Mouse (Mus musculus) CH12.LX (cell line): ENCODE measurements around the gene Pex7. TPM values are rescaled to one million over a fixed set of nuclear protein-coding genes. Genes with fewer than 3 reads are reported as not detected.

Experiments
- DNase-seq: peaks from one replicate; pipeline ENCODE4 v3.0.0-alpha.2; 2013; ENCODE audit errors: extremely low read depth
- H3K27ac ChIP-seq: 2 replicates; pipeline ENCODE4 v1.5.1; 2012; ENCODE audit warnings: low read depth, mild to moderate bottlenecking, control low read depth, moderate library complexity; ENCODE audit not compliant: insufficient read depth
- H3K27me3 ChIP-seq: replicated peaks from 2 replicates; pipeline ENCODE3; 2012; ENCODE audit warnings: inconsistent platforms
- H3K36me3 ChIP-seq, 2 experiments: replicated peaks in 1 of 2; 2 replicates each; pipeline versions ENCODE3 to v1.6.1; 2012; ENCODE audit warnings: inconsistent platforms in 1 of 2, low read length in 1 of 2, mild to moderate bottlenecking in 1 of 2, mixed read lengths in 1 of 2, moderate library complexity in 1 of 2; ENCODE audit not compliant: control insufficient read depth in 1 of 2, insufficient read depth in 1 of 2
- H3K4me1 ChIP-seq, 2 experiments: 2 replicates each; pipeline ENCODE4 v1.6.1; 2012; ENCODE audit warnings: inconsistent platforms in 1 of 2, moderate library complexity in 1 of 2; ENCODE audit not compliant: insufficient read depth in 2 of 2, control insufficient read depth in 1 of 2
- H3K4me2 ChIP-seq: 2 replicates; pipeline ENCODE4 v1.6.1; 2012; ENCODE audit warnings: low read depth, mild to moderate bottlenecking, control low read depth; ENCODE audit not compliant: poor library complexity, insufficient read depth, severe bottlenecking
- H3K4me3 ChIP-seq, 3 experiments: fragments of 150-350 bp in 1 of 3; sonication (generic) in 1 of 3; replicated peaks in 1 of 3; 2 replicates each; pipeline versions ENCODE3 to v1.5.1; 2011 to 2012; ENCODE audit warnings: low read depth in 2 of 3, low read length in 2 of 3, mild to moderate bottlenecking in 2 of 3, moderate library complexity in 2 of 3, control low read depth in 1 of 3, improper control_type of control experiment in 1 of 3, inconsistent platforms in 1 of 3, mixed read lengths in 1 of 3; ENCODE audit not compliant: poor library complexity in 1 of 3
- H3K79me2 ChIP-seq: replicated peaks from 2 replicates; pipeline ENCODE4 v1.6.1; 2012; ENCODE audit warnings: mild to moderate bottlenecking, moderate library complexity; ENCODE audit not compliant: control insufficient read depth, poor library complexity, insufficient read depth, severe bottlenecking; ENCODE audit errors: extremely low read depth
- H3K9ac ChIP-seq: 2 replicates; pipeline ENCODE4 v1.6.1; 2012; ENCODE audit warnings: low read depth, mild to moderate bottlenecking, control low read depth, moderate library complexity; ENCODE audit not compliant: insufficient read depth
- H3K9me3 ChIP-seq: replicated peaks from 2 replicates; pipeline ENCODE3; 2012; ENCODE audit warnings: low read length, inconsistent platforms, mixed read lengths
- CHD1 ChIP-seq: IDR thresholded peaks from 2 replicates; pipeline ENCODE4 v1.6.1; 2012; ENCODE audit warnings: low read depth, low read length, improper control_type of control experiment, inconsistent platforms
- CHD2 ChIP-seq: IDR thresholded peaks from 2 replicates; pipeline ENCODE4 v1.6.1; 2011; ENCODE audit warnings: low read length, improper control_type of control experiment
- EP300 ChIP-seq: IDR thresholded peaks from 2 replicates; pipeline ENCODE4 v1.6.1; 2011; ENCODE audit warnings: low read length, improper control_type of control experiment
- ETS1 ChIP-seq: conservative IDR thresholded peaks from 2 replicates; pipeline ENCODE4 v1.6.1; 2012; ENCODE audit warnings: low read depth, mild to moderate bottlenecking, inconsistent platforms, low read length, improper control_type of control experiment, moderate library complexity
- GABPA ChIP-seq: IDR thresholded peaks from 2 replicates; pipeline ENCODE4 v1.6.1; 2012; ENCODE audit warnings: low read depth, low read length, improper control_type of control experiment, inconsistent platforms; ENCODE audit not compliant: insufficient replicate concordance
- IRF4 ChIP-seq: IDR thresholded peaks from 2 replicates; pipeline ENCODE4 v1.6.1; 2014; ENCODE audit warnings: low read depth, mild to moderate bottlenecking, inconsistent platforms, low read length, improper control_type of control experiment
- KAT2A ChIP-seq: IDR thresholded peaks from 2 replicates; pipeline ENCODE4 v1.6.1; 2012; ENCODE audit warnings: low read length, improper control_type of control experiment, inconsistent platforms; ENCODE audit not compliant: insufficient replicate concordance
- MAFK ChIP-seq: IDR thresholded peaks from 2 replicates; pipeline ENCODE4 v1.6.1; 2011; ENCODE audit warnings: low read length, improper control_type of control experiment; ENCODE audit not compliant: insufficient replicate concordance
- MEF2A ChIP-seq: IDR thresholded peaks from 2 replicates; pipeline ENCODE4 v1.6.1; 2014; ENCODE audit warnings: low read depth, mild to moderate bottlenecking, inconsistent platforms, low read length, improper control_type of control experiment, borderline replicate concordance
- MXI1 ChIP-seq: IDR thresholded peaks from 2 replicates; pipeline ENCODE4 v1.6.1; 2011; ENCODE audit warnings: mild to moderate bottlenecking, low read depth, low read length, improper control_type of control experiment
- MYC ChIP-seq: IDR thresholded peaks from 2 replicates; pipeline ENCODE4 v1.6.1; 2011; ENCODE audit warnings: low read depth, mild to moderate bottlenecking, improper control_type of control experiment, low read length
- NELFE ChIP-seq: IDR thresholded peaks from 2 replicates; pipeline ENCODE4 v1.6.1; 2011; ENCODE audit warnings: low read depth, low read length, improper control_type of control experiment
- NRF1 ChIP-seq: IDR thresholded peaks from 2 replicates; pipeline ENCODE4 v1.6.1; 2014; ENCODE audit warnings: low read depth, mild to moderate bottlenecking, inconsistent platforms, low read length, improper control_type of control experiment, moderate library complexity
- PAX5 ChIP-seq: IDR thresholded peaks from 2 replicates; pipeline ENCODE4 v1.6.1; 2012; ENCODE audit warnings: low read length, inconsistent platforms, mixed read lengths
- POLR2A ChIP-seq: IDR thresholded peaks from 2 replicates; pipeline ENCODE4 v1.6.1; 2011; ENCODE audit warnings: low read depth, mild to moderate bottlenecking, improper control_type of control experiment, low read length
- POLR2AphosphoS2 ChIP-seq: IDR thresholded peaks from 2 replicates; pipeline ENCODE4 v1.6.1; 2011; ENCODE audit warnings: low read depth, low read length, improper control_type of control experiment
- RCOR1 ChIP-seq: conservative IDR thresholded peaks from 2 replicates; pipeline ENCODE4 v1.6.1; 2012; ENCODE audit warnings: low read depth, mild to moderate bottlenecking, inconsistent platforms, low read length, improper control_type of control experiment
- SIN3A ChIP-seq: IDR thresholded peaks from 2 replicates; pipeline ENCODE4 v1.6.1; 2012; ENCODE audit warnings: low read length, improper control_type of control experiment, inconsistent platforms
- SMC3 ChIP-seq: IDR thresholded peaks from 2 replicates; pipeline ENCODE4 v1.6.1; 2011; ENCODE audit warnings: low read depth, low read length, improper control_type of control experiment
- TCF12 ChIP-seq: IDR thresholded peaks from 2 replicates; pipeline ENCODE4 v1.6.1; 2014; ENCODE audit warnings: low read depth, mild to moderate bottlenecking, inconsistent platforms, low read length, improper control_type of control experiment
- UBTF ChIP-seq: IDR thresholded peaks from 2 replicates; pipeline ENCODE4 v1.6.1; 2012; ENCODE audit warnings: low read depth, mild to moderate bottlenecking, inconsistent platforms, low read length, improper control_type of control experiment, moderate library complexity
- USF1 ChIP-seq: IDR thresholded peaks from 2 replicates; pipeline ENCODE4 v1.6.1; 2014; ENCODE audit warnings: low read depth, mild to moderate bottlenecking, inconsistent platforms, low read length, improper control_type of control experiment
- ZC3H11A ChIP-seq: IDR thresholded peaks from 2 replicates; pipeline ENCODE4 v1.6.1; 2012; ENCODE audit warnings: low read depth, mild to moderate bottlenecking, inconsistent platforms, low read length, improper control_type of control experiment
- dilution Hi-C: fragments of 300-500 bp; cut with MboI; formaldehyde crosslinking; loops from 2 replicates; pipeline ENCODE4 v1.14.3; 2020; ENCODE audit warnings: low sequenced_read_pairs; ENCODE audit not compliant: extremely low pct_unique_long_range_greater_than_20kb, extremely low pct_ligation_motif_present
- in situ Hi-C: fragments of 300-500 bp; cut with MboI; formaldehyde crosslinking; loops from 3 replicates; pipeline ENCODE4 v1.14.3; 2019; ENCODE audit warnings: low sequenced_read_pairs, low pct_ligation_motif_present, low pct_unique_long_range_greater_than_20kb, mixed read lengths
- polyA plus RNA-seq: library from polyadenylated mRNA; unstranded; fragments of >175 nt; gene quantifications from 2 replicates; pipeline ENCODE4 v1.2.1, GENCODE M21; 2012; ENCODE audit warnings: low read depth; ENCODE audit not compliant: insufficient read length
- total RNA-seq, 2 experiments: library from RNA; depleted of rRNA; stranded (reverse); fragments of 300-350 nt in 1 of 2; fragments of >200 nt in 1 of 2; gene quantifications; 2 replicates each; pipeline ENCODE4 v1.2.3; 2012 to 2014

The Pex7 gene
- total and polyA plus RNA-seq, 3 experiments = 26.5 to 53.6 (median 30.2) TPM

DNA sequence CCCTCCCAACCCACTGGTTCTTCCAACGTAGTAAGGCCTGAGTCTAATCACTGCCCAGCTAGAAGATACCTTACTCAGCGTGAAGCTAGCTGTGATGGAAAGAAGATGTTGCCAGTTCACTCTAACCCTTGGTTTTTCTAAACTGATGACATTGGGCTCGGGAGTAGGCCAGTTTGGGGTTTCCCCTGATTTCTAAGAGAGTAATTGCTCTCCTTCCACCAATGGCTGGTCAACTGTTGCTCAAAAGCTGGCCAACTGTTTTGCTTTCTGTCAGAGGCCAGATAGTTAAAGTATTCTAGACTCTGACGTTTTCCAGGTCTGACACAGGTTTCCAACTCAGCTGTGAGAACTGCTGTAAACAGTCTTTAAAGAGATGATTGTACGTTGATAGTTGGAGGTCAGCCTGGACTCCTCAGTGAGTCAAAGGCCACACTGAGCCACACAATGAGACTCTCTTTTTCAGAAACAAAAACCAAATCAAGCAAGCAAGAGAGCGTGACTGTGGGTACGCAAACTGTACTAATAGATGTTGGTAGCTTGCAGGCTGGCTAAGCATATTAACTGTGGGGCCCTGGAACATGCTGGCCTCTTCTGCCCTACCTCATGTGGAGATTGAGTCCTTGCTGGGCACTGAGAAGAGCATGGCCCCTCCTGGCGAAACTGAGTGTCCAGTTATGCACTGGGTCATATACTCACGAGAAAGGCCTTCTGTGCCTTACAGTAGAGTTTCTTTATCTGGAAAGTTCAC, 29.6 kb upstream of the Pex7 start (continued):
- TF ChIP-seq TCF12 = peak; percentile 70; the same call in 1 of the 2 replicates
- no peak for TF ChIP-seq NRF1
- TF ChIP-seq MEF2A = no peak; the same call in 1 of the 2 replicates
- peak; percentile 31; the same call in 1 of the 2 replicates for TF ChIP-seq MYC
- peak; percentile 92 for TF ChIP-seq ETS1
- TF ChIP-seq CHD2 = no peak
- TF ChIP-seq SMC3 = 0 out of 2 replicates have a peak, but pooled peaks have one; percentile 8
- TF ChIP-seq CHD1 = peak; percentile 77; the same call in 1 of the 2 replicates
- peak; percentile 24; the same call in 1 of the 2 replicates for TF ChIP-seq POLR2A

DNA sequence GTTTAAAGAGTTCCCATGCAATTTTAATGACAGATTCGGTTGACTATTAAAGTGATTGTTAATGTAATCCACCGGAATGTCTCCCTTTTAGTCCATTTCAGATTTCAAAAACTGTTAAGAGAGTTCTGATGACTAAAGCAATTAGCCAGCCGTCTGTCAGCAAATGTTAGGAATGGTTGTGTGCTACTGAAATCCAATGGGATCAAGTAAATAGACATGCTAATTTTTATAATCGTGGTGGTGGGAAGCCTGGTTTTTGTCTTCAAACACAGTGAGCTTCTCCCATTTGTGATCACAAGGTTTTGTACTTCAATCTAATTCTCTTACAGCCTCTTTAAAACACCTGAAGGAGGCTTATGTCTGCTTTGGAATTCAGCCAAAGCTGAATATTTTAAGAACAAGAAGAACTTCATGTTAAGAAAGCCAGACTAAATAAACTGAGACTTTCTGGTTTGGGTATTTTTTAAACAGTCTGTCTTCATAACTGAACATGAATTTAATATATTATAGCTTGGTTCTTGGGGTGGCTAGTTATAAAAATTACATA, 28.4 kb upstream of the Pex7 start:
- Histone ChIP-seq H3K9ac (peak overlapping the region; percentile 90), H3K27me3 (no peaks in the 10 kb centered on the region), H3K36me3 (peaks cover 0 to 4% of the 10 kb centered on the region in 2 experiments), H3K9me3 (no peaks in the 10 kb centered on the region), H3K4me2 (peak overlapping the region; percentile 72; the same call in 1 of the 2 replicates), H3K27ac (peak overlapping the region; percentile 50; the same call in 1 of the 2 replicates), H3K4me1 (peaks cover 4 to 40% of the 10 kb centered on the region in 2 experiments; a peak in 3 of 4 replicates), H3K4me3 (peak overlapping the region; percentile 51 to 88 (median 81)), H3K79me2 (peaks cover 52% of the 10 kb centered on the region)
- no peak for TF ChIP-seq EP300
- no peak for TF ChIP-seq CHD2
- TF ChIP-seq UBTF = no peak
- TF ChIP-seq ZC3H11A = no peak
- no peak for TF ChIP-seq POLR2AphosphoS2
- TF ChIP-seq IRF4 = no peak
- TF ChIP-seq RCOR1 = no peak
- TF ChIP-seq GABPA = no peak
- TF ChIP-seq ETS1 = no peak
- no peak for TF ChIP-seq MXI1
- TF ChIP-seq KAT2A = no peak
- no peak for TF ChIP-seq SMC3
- no peak for TF ChIP-seq USF1
- no peak for TF ChIP-seq NELFE
- no peak for TF ChIP-seq SIN3A
- TF ChIP-seq PAX5 = no peak
- no peak for TF ChIP-seq MAFK
- TF ChIP-seq TCF12 = no peak
- dilution Hi-C loops (no loop called here), in situ Hi-C loops (loop anchor here (10.0 kb wide), 1 partner anchor 59 kb away; no protein-coding TSS in a partner anchor)
- DNase-seq = no peak
